Mouse (Mus musculus) forebrain, postnatal 0 days (tissue): ENCODE results near the gene Ptpro. TPM values are rescaled to one million over a fixed set of nuclear protein-coding genes. Genes with fewer than 3 reads are reported as not detected.
A peak's percentile ranks its signal among the peaks of the same experiment; 100 is the strongest.

Source experiments
- ATAC-seq: fragments of 200-750 bp; cut with Nextera tagmentation; 2 replicates; pipeline ENCODE4 v1.8.0; 2017; ENCODE audit warnings: mild to moderate bottlenecking, moderate library complexity
- DNase-seq: peaks from one replicate; pipeline ENCODE4 v3.0.0-alpha.2; 2015
- H3K27ac ChIP-seq: fragments of 300-500 bp; sonication (generic); 2 replicates; pipeline ENCODE4 v1.5.1; 2014; ENCODE audit warnings: low read depth, mild to moderate bottlenecking, antibody characterized with exemption, low read length, moderate library complexity, mixed read lengths
- H3K27me3 ChIP-seq: fragments of 300-500 bp; sonication (generic); 2 replicates; pipeline ENCODE4 v1.6.1; 2014; ENCODE audit warnings: mild to moderate bottlenecking, low read length, mixed read lengths; ENCODE audit not compliant: insufficient read depth
- H3K36me3 ChIP-seq: fragments of 300-500 bp; sonication (generic); 2 replicates; pipeline ENCODE4 v1.6.1; 2014; ENCODE audit warnings: mild to moderate bottlenecking, moderate library complexity; ENCODE audit not compliant: insufficient read depth
- H3K4me1 ChIP-seq: fragments of 300-500 bp; sonication (generic); 2 replicates; pipeline ENCODE4 v1.6.1; 2014; ENCODE audit warnings: antibody characterized with exemption; ENCODE audit not compliant: insufficient read depth
- H3K4me2 ChIP-seq: fragments of 300-500 bp; sonication (generic); 2 replicates; pipeline ENCODE4 v1.6.1; 2014; ENCODE audit warnings: low read depth, mild to moderate bottlenecking, moderate library complexity
- H3K4me3 ChIP-seq: fragments of 300-500 bp; sonication (generic); 2 replicates; pipeline ENCODE4 v1.5.1; 2014; ENCODE audit warnings: low read depth, low read length, mixed read lengths
- H3K9ac ChIP-seq: fragments of 300-500 bp; sonication (generic); 2 replicates; pipeline ENCODE4 v1.6.1; 2014; ENCODE audit warnings: mild to moderate bottlenecking
- H3K9me3 ChIP-seq: fragments of 300-500 bp; sonication (generic); 2 replicates; pipeline ENCODE4 v1.6.1; 2016; ENCODE audit warnings: low read length
- CTCF ChIP-seq: sonication (generic); IDR thresholded peaks from 2 replicates; pipeline ENCODE4 v1.5.1; 2016; ENCODE audit warnings: antibody characterized with exemption, control low read depth, low read depth
- WGBS: fragments of 180-500 bp; shearing (Covaris S2); extraction: QIAGEN DNeasy Blood & Tissue Kit; methylation state at CpG from one replicate; pipeline ENCODE4 v1.1.7; 2014; 5-methylcytosine and 5-hydroxymethylcytosine counted together
- polyA plus RNA-seq: library from polyadenylated mRNA; unstranded; fragments of >200 nt; fragmentation: Nextera tagmentation; extraction: Ambion mirVana; gene quantifications from 2 replicates; pipeline ENCODE4 v1.2.1, GENCODE M21; 2015
- total RNA-seq: library from RNA; depleted of rRNA; stranded (reverse); fragments of >200 nt; gene quantifications from 2 replicates; pipeline ENCODE4 v1.2.3, GENCODE M21; 2014

The Ptpro gene
- total and polyA plus RNA-seq, 2 experiments from 2014 or later, result 45.2 to 132 TPM

DNA sequence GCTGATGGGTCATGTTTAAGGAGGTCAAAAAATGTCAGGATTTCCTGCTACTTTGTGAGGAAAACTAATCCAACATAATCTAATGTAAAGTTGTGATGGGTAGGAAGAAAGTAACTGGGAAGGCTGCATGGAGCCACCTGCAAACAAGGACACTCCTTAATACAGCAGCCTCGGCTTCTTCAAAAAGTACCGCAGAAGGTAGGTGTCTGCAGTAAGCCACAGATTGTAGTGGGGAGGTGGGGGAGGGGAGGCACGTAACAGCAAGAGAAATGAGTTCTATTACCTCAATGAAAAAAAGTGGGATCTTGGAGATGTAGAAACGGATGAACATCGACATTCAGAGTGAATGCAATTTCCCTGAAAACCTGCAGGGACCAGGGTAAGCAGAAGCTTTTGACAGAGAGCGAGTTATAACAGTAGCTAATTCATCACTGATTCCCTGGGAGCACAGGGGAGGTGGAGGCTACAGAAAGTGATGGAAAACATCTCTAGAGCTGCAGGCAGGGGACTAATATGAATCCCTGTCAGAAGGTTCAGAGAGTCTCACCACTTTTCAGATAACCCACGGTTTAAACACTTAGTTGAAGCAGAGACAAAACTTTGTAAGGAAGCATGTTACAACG lies 34.2 kb upstream of the Ptpro start:
- Histone ChIP-seq H3K9me3 (no peaks in the 10 kb centered on the region), H3K9ac (no peak overlapping the region), H3K36me3 (no peaks in the 10 kb centered on the region), H3K27me3 (no peaks in the 10 kb centered on the region), H3K4me1 (no peaks in the 10 kb centered on the region), H3K4me3 (no peak overlapping the region), H3K4me2 (no peak overlapping the region), H3K27ac (no peak overlapping the region)
- 75% methylated on average over 8 of the region's 8 CpGs for WGBS
- DNase-seq (no peak), ATAC-seq (no peak)
- no peak; the same call in 1 of the 2 replicates for TF ChIP-seq CTCF

GRCm38 (mm10) chr6:137252887-137253242 lies 746 bp downstream of the Ptpro start:
- Histone ChIP-seq H3K36me3 (no peaks in the 10 kb centered on the region), H3K4me2 (peak overlapping the region; percentile 64), H3K27ac (peak overlapping the region; percentile 93), H3K27me3 (no peaks in the 10 kb centered on the region), H3K4me1 (no peaks in the 10 kb centered on the region), H3K9me3 (no peaks in the 10 kb centered on the region), H3K4me3 (peak overlapping the region; percentile 79), H3K9ac (peak overlapping the region; percentile 96)
- 5% methylated on average over 15 of the region's 15 CpGs for WGBS
- DNase-seq (peak; percentile 70), ATAC-seq (peak; percentile 44)
- TF ChIP-seq CTCF, result no peak

- no peaks in the 10 kb centered on the region for H3K9me3 ChIP-seq
- H3K27me3 ChIP-seq, result no peaks in the 10 kb centered on the region
- WGBS, result 10% methylated on average over 7 of the region's 7 CpGs
- peak overlapping the region; percentile 96 for H3K9ac ChIP-seq
- DNase-seq (no peak), ATAC-seq (no peak)
- peak overlapping the region; percentile 79 for H3K4me3 ChIP-seq
- no peaks in the 10 kb centered on the region for H3K36me3 ChIP-seq
- H3K4me1 ChIP-seq, result no peaks in the 10 kb centered on the region
- H3K27ac ChIP-seq, result no peak overlapping the region; the same call in 1 of the 2 replicates
- no peak for TF ChIP-seq CTCF
- peak overlapping the region; percentile 64 for H3K4me2 ChIP-seq
Measured at GRCm38 (mm10) chr6:137253415-137253814, 1.3 kb downstream of the Ptpro start.

DNA sequence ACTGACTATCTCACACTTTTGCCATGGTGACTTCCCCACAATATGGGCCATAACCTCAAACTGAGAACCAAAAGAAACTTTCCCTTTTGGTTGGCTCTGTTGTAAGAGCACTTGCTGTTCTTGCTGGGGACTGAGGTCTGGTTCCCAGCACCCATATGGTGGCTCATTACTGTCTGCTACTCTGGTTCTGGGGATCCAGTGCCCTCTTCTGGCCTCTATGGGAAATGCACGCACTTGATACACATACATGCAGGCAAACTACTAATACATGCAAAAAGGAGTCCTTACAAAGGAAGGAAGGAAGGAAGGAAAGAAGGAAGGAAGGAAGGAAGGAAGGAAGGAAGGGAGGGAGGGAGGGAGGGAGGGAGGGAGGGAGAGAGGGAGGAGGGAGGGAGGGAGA lies 8.9 kb downstream of the Ptpro start:
- Histone ChIP-seq H3K4me2 (no peak overlapping the region), H3K9ac (no peak overlapping the region), H3K4me3 (no peak overlapping the region), H3K4me1 (no peaks in the 10 kb centered on the region), H3K36me3 (no peaks in the 10 kb centered on the region), H3K9me3 (no peaks in the 10 kb centered on the region), H3K27ac (no peak overlapping the region), H3K27me3 (no peaks in the 10 kb centered on the region)
- DNase-seq, result no peak
- peak; percentile 29; the same call in 1 of the 2 replicates for TF ChIP-seq CTCF
- no peak for ATAC-seq
- WGBS, result 100% methylated on average over 1 of the region's 1 CpGs

GRCm38 (mm10) chr6:137262087-137262486 lies 10.0 kb downstream of the Ptpro start:
- no peak overlapping the region for H3K4me2 ChIP-seq
- H3K27me3 ChIP-seq, result no peaks in the 10 kb centered on the region
- DNase-seq (no peak), ATAC-seq (0 out of 2 replicates have a peak, but pooled peaks have one; percentile 47)
- TF ChIP-seq CTCF, result no peak
- H3K36me3 ChIP-seq, result no peaks in the 10 kb centered on the region
- H3K27ac ChIP-seq, result no peak overlapping the region
- H3K4me3 ChIP-seq, result no peak overlapping the region
- H3K9me3 ChIP-seq, result no peaks in the 10 kb centered on the region
- WGBS, result 16% methylated on average over 3 of the region's 3 CpGs
- no peaks in the 10 kb centered on the region; the same call in 1 of the 2 replicates for H3K4me1 ChIP-seq
- H3K9ac ChIP-seq, result no peak overlapping the region

- Histone ChIP-seq H3K9me3 (no peaks in the 10 kb centered on the region), H3K4me2 (no peak overlapping the region), H3K9ac (no peak overlapping the region), H3K36me3 (no peaks in the 10 kb centered on the region), H3K27me3 (no peaks in the 10 kb centered on the region), H3K4me3 (no peak overlapping the region), H3K27ac (0 out of 2 replicates have a peak overlapping the region, but pooled peaks have one; percentile 21), H3K4me1 (peaks cover 5% of the 10 kb centered on the region)
- no peak for DNase-seq
- no peak for TF ChIP-seq CTCF
- 44% methylated on average over 8 of the region's 8 CpGs for WGBS
- no peak for ATAC-seq
Measured at GRCm38 (mm10) chr6:137268019-137268418, 15.9 kb downstream of the Ptpro start.

DNA sequence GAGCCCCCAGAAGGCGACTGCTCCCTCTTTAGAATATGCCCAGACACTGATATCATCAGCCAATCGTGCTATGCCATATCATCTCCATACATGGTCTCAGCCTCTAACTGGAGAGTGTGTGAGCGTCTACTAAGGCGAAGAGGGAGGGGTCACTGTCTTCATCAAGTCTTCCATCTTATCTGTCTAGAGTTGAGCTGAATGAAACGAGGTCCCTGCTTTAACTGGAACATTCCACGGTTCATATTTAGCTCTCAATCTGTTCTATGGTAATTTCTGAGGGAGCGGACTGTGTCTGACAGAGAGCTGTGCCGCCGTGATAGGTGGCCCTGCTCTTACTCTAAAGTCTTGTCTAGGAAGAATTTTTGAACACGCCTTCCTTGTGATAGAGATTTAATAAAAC lies 16.5 kb downstream of the Ptpro start:
- Histone ChIP-seq H3K27ac (no peak overlapping the region; the same call in 1 of the 2 replicates), H3K4me1 (peaks cover 5% of the 10 kb centered on the region), H3K9me3 (no peaks in the 10 kb centered on the region), H3K36me3 (no peaks in the 10 kb centered on the region), H3K27me3 (no peaks in the 10 kb centered on the region), H3K4me3 (no peak overlapping the region), H3K9ac (no peak overlapping the region), H3K4me2 (no peak overlapping the region)
- TF ChIP-seq CTCF, result no peak
- WGBS, result 72% methylated on average over 10 of the region's 10 CpGs
- no peak for DNase-seq
- ATAC-seq, result peak; percentile 87
